Mouse (Mus musculus): Measurements from ENCODE around the gene Olfr66. TPM values are rescaled to one million over a fixed set of nuclear protein-coding genes. Genes with fewer than 3 reads are reported as not detected.

Olfr66 gene
- total and polyA plus RNA-seq, 3 experiments: not detected

- no peak overlapping the region for H3K4me3 ChIP-seq (replicated peaks in 1 of 3; ENCODE audit: low read depth in 2 of 3, low read length in 2 of 3, poor library complexity in 1 of 3)
- no peak for DNase-seq (ENCODE audit: extremely low read depth)
- H3K27me3 ChIP-seq (replicated peaks): no peaks in the 10 kb centered on the region
- no peak overlapping the region for H3K27ac ChIP-seq (ENCODE audit: insufficient read depth, low read depth)
- peaks cover 8 to 16% of the 10 kb centered on the region in 2 experiments; a peak in 3 of 4 replicates for H3K4me1 ChIP-seq (ENCODE audit: control insufficient read depth in 1 of 2, insufficient read depth in 2 of 2)
- no peak overlapping the region for H3K9ac ChIP-seq (ENCODE audit: insufficient read depth, low read depth)
- no peak overlapping the region for H3K4me2 ChIP-seq (ENCODE audit: insufficient read depth, low read depth, poor library complexity, severe bottlenecking)
- no peak for TF ChIP-seq USF2 (conservative IDR thresholded peaks at IDR 0.05; ENCODE audit: low read depth, low read length)
- no peak for TF ChIP-seq MEF2A (IDR thresholded peaks at IDR 0.05; ENCODE audit: borderline replicate concordance, low read depth, low read length)
- TF ChIP-seq MAZ (IDR thresholded peaks at IDR 0.05; ENCODE audit: low read depth, low read length): no peak
- no peak for TF ChIP-seq BHLHE40 (IDR thresholded peaks at IDR 0.05; ENCODE audit: low read depth, low read length)
- no peak for TF ChIP-seq IRF4 (IDR thresholded peaks at IDR 0.05; ENCODE audit: low read depth, low read length)
- TF ChIP-seq RAD21 (IDR thresholded peaks at IDR 0.05; ENCODE audit: low read depth, low read length): no peak
- TF ChIP-seq CHD1 (IDR thresholded peaks at IDR 0.05; ENCODE audit: low read depth, low read length): no peak
- no peak for TF ChIP-seq MAX (IDR thresholded peaks at IDR 0.05; ENCODE audit: low read length)
- no peak for TF ChIP-seq SMC3 (IDR thresholded peaks at IDR 0.05; ENCODE audit: low read depth, low read length)
- no peak for TF ChIP-seq CHD2 (IDR thresholded peaks at IDR 0.05; ENCODE audit: low read length)
- TF ChIP-seq JUND (conservative IDR thresholded peaks at IDR 0.05; ENCODE audit: low read depth, low read length): no peak
- TF ChIP-seq JUN (IDR thresholded peaks at IDR 0.05; ENCODE audit: insufficient read depth, low read depth, low read length): no peak
- no peak for TF ChIP-seq NELFE (IDR thresholded peaks at IDR 0.05; ENCODE audit: low read depth, low read length)
- no peak for TF ChIP-seq USF1 (IDR thresholded peaks at IDR 0.05; ENCODE audit: low read depth, low read length)
- no peak for TF ChIP-seq ZMIZ1 (IDR thresholded peaks at IDR 0.05; ENCODE audit: low read depth, low read length)
- no peak for TF ChIP-seq HCFC1 (IDR thresholded peaks at IDR 0.05; ENCODE audit: low read depth, low read length)
- TF ChIP-seq TCF12 (IDR thresholded peaks at IDR 0.05; ENCODE audit: low read depth, low read length): no peak
- no peak for TF ChIP-seq UBTF (IDR thresholded peaks at IDR 0.05; ENCODE audit: low read depth, low read length)
- TF ChIP-seq EP300 (IDR thresholded peaks at IDR 0.05; ENCODE audit: low read length): no peak
- no peaks in the 10 kb centered on the region for H3K36me3 ChIP-seq (replicated peaks in 1 of 2; ENCODE audit: control insufficient read depth in 1 of 2, insufficient read depth in 1 of 2, low read length in 1 of 2)
- in situ Hi-C loops (cut with MboI; ENCODE audit: low pct_ligation_motif_present, low pct_unique_long_range_greater_than_20kb, low sequenced_read_pairs): loop anchor here (5.0 kb wide), 1 partner anchor 63 kb away; no protein-coding TSS in a partner anchor
- dilution Hi-C loops (cut with MboI; ENCODE audit: extremely low pct_ligation_motif_present, extremely low pct_unique_long_range_greater_than_20kb, low sequenced_read_pairs): no loop called here
- H3K9me3 ChIP-seq (replicated peaks; ENCODE audit: low read length): no peaks in the 10 kb centered on the region
- no peaks in the 10 kb centered on the region for H3K79me2 ChIP-seq (replicated peaks; ENCODE audit: control insufficient read depth, extremely low read depth, insufficient read depth, poor library complexity, severe bottlenecking)
Observed at GRCm38 (mm10) chr7:103865716-103866115, 20.3 kb downstream of the Olfr66 start.

DNA sequence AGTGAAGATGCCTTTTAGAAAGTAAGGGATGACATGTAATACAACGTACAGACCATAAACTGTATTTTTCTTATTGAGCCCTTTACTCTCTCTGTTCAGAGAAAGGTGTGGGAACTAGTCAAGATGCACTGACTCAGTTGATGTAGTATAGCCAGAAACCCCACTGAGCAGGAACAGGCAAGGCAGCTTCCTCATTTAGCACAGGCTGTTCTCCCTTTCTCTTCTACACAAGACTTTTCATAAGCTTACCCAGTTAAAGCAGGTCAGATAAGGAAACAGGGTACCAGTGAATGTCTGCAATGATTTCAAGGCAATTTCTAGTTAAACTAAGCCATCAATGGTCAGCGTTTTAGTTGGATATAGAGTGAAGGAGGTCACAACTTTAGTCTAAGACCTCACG is 24.5 kb downstream of the Olfr66 start:
- in situ Hi-C loops (cut with MboI; ENCODE audit: low pct_ligation_motif_present, low pct_unique_long_range_greater_than_20kb, low sequenced_read_pairs): no loop called here
- Histone ChIP-seq H3K4me2 (ENCODE audit: insufficient read depth, low read depth, poor library complexity, severe bottlenecking) (peak overlapping the region; percentile 56), H3K79me2 (replicated peaks; ENCODE audit: control insufficient read depth, extremely low read depth, insufficient read depth, poor library complexity, severe bottlenecking) (no peaks in the 10 kb centered on the region), H3K4me3 (replicated peaks in 1 of 3; ENCODE audit: low read depth in 2 of 3, low read length in 2 of 3, poor library complexity in 1 of 3) (no peak overlapping the region), H3K36me3 (replicated peaks in 1 of 2; ENCODE audit: control insufficient read depth in 1 of 2, insufficient read depth in 1 of 2, low read length in 1 of 2) (no peaks in the 10 kb centered on the region), H3K9ac (ENCODE audit: insufficient read depth, low read depth) (no peak overlapping the region), H3K27me3 (replicated peaks) (no peaks in the 10 kb centered on the region), H3K27ac (ENCODE audit: insufficient read depth, low read depth) (no peak overlapping the region), H3K9me3 (replicated peaks; ENCODE audit: low read length) (no peaks in the 10 kb centered on the region), H3K4me1 (ENCODE audit: control insufficient read depth in 1 of 2, insufficient read depth in 2 of 2) (peaks cover 8 to 33% of the 10 kb centered on the region in 2 experiments; a peak in 3 of 4 replicates)
- dilution Hi-C loops (cut with MboI; ENCODE audit: extremely low pct_ligation_motif_present, extremely low pct_unique_long_range_greater_than_20kb, low sequenced_read_pairs): no loop called here
- peak; percentile 48 for DNase-seq (ENCODE audit: extremely low read depth)
- TF ChIP-seq MYC (IDR thresholded peaks at IDR 0.05; ENCODE audit: low read depth, low read length) (no peak), CTCF (conservative IDR thresholded peaks at IDR 0.05 in 1 of 2, IDR thresholded peaks at IDR 0.05 in 1 of 2; ENCODE audit: low read depth in 2 of 2, low read length in 2 of 2) (no peak), E2F4 (IDR thresholded peaks at IDR 0.05; ENCODE audit: insufficient replicate concordance, low read depth, low read length) (no peak), BHLHE40 (IDR thresholded peaks at IDR 0.05; ENCODE audit: low read depth, low read length) (no peak), POLR2AphosphoS2 (IDR thresholded peaks at IDR 0.05; ENCODE audit: low read depth, low read length) (no peak)
